In genomic region chr1:75595930-75596329, GRCm38 (mm10) we compare ENCODE assay signal across 12 mouse cellular contexts. TPM values are rescaled to one million over a fixed set of nuclear protein-coding genes. Genes with fewer than 3 reads are reported as not detected.
"Had no signal": no experiment of that assay in that cellular context is flagged by ENCODE, and none has a peak within 500 bp of the region (broad histone marks: within the 10 kb centered on the region; RNA-seq: fewer than 3 reads in every experiment).

No protein-coding gene starts in this region.

- H3K4me3 ChIP-seq: left cerebral cortex, adult 2 months; liver, embryonic 13.5 days had no signal

- H3K27ac ChIP-seq: left cerebral cortex, adult 2 months; liver, embryonic 13.5 days had no signal

- H3K4me1 ChIP-seq: liver, embryonic 13.5 days had no signal

- H3K36me3 ChIP-seq: liver, embryonic 13.5 days had no signal

- H3K9ac ChIP-seq: liver, embryonic 13.5 days had no signal

- DNase-seq: kidney, postnatal 25 days; layer of hippocampus, postnatal 36 days; liver, embryonic 13.5 days; lung, adult 2 months; lung, postnatal 14 days; lung, postnatal 4 days; midbrain, embryonic 14.5 days; thymus, adult 18-20 months; thymus, postnatal 36 days had no signal

- H3K4me2 ChIP-seq: liver, embryonic 13.5 days; midbrain, embryonic 11.5 days had no signal

- H3K9me3 ChIP-seq: liver, embryonic 13.5 days had no signal

RNA-seq across cellular contexts. Expression of gene Slc4a3, which starts 49.9 kb away (rescaled TPM):
- total RNA-seq: megakaryocyte-erythroid progenitor cell, adult 5-6 weeks had no signal
